Mouse (Mus musculus) midbrain, embryonic 15.5 days (tissue): ENCODE results near the gene Olfr1425. TPM values are rescaled to one million over a fixed set of nuclear protein-coding genes. Genes with fewer than 3 reads are reported as not detected.

Experiments used
- ATAC-seq: fragments of 200-750 bp; cut with Nextera tagmentation; replicated peaks from 2 replicates; pipeline ENCODE4 v1.8.0; 2017; ENCODE audit warnings: moderate TSS enrichment
- H3K27ac ChIP-seq: fragments of 300-500 bp; sonication (generic); 2 replicates; pipeline ENCODE4 v1.5.1; 2015; ENCODE audit warnings: mild to moderate bottlenecking, inconsistent platforms
- H3K27me3 ChIP-seq: fragments of 300-500 bp; sonication (generic); replicated peaks from 2 replicates; pipeline ENCODE4 v1.6.1; 2015; ENCODE audit warnings: inconsistent platforms
- H3K36me3 ChIP-seq: fragments of 300-500 bp; sonication (generic); replicated peaks from 2 replicates; pipeline ENCODE4 v1.6.1; 2015; ENCODE audit warnings: inconsistent platforms
- H3K4me1 ChIP-seq: fragments of 300-500 bp; sonication (generic); 2 replicates; pipeline ENCODE4 v1.6.1; 2015; ENCODE audit warnings: inconsistent platforms
- H3K4me2 ChIP-seq: fragments of 300-500 bp; sonication (generic); 2 replicates; pipeline ENCODE4 v1.6.1; 2015; ENCODE audit warnings: inconsistent platforms, mild to moderate bottlenecking, moderate library complexity
- H3K4me3 ChIP-seq: fragments of 300-500 bp; sonication (generic); 2 replicates; pipeline ENCODE4 v1.5.1; 2015; ENCODE audit warnings: mild to moderate bottlenecking, inconsistent platforms
- H3K9ac ChIP-seq: fragments of 300-500 bp; sonication (generic); 2 replicates; pipeline ENCODE4 v1.6.1; 2015; ENCODE audit warnings: mild to moderate bottlenecking, inconsistent platforms
- H3K9me3 ChIP-seq: fragments of 300-500 bp; sonication (generic); 2 replicates; pipeline ENCODE4 v1.6.1; 2016; ENCODE audit warnings: inconsistent platforms
- WGBS: fragments of 180-500 bp; shearing (Covaris S2); methylation state at CpG from one replicate; pipeline ENCODE4 v1.1.7; 2015; ENCODE audit warnings: mixed read lengths; 5-methylcytosine and 5-hydroxymethylcytosine counted together
- polyA plus RNA-seq: library from polyadenylated mRNA; unstranded; fragments of >200 nt; fragmentation: Nextera tagmentation; extraction: Ambion mirVana; gene quantifications from 2 replicates; pipeline ENCODE4 v1.2.1, GENCODE M21; 2015

The Olfr1425 gene
- polyA plus RNA-seq, 1 experiment from 2014 or later: not detected

- H3K4me3 ChIP-seq: no peak overlapping the region
- H3K36me3 ChIP-seq: no peaks in the 10 kb centered on the region
- H3K4me2 ChIP-seq: no peak overlapping the region
- no peak overlapping the region for H3K9ac ChIP-seq
- no peaks in the 10 kb centered on the region for H3K4me1 ChIP-seq
- no peaks in the 10 kb centered on the region for H3K9me3 ChIP-seq
- H3K27me3 ChIP-seq: no peaks in the 10 kb centered on the region
- no peak for ATAC-seq
- H3K27ac ChIP-seq: no peak overlapping the region
These were observed 39.8 kb downstream of the Olfr1425 start for GRCm38 (mm10) chr19:12037727-12038126.

DNA sequence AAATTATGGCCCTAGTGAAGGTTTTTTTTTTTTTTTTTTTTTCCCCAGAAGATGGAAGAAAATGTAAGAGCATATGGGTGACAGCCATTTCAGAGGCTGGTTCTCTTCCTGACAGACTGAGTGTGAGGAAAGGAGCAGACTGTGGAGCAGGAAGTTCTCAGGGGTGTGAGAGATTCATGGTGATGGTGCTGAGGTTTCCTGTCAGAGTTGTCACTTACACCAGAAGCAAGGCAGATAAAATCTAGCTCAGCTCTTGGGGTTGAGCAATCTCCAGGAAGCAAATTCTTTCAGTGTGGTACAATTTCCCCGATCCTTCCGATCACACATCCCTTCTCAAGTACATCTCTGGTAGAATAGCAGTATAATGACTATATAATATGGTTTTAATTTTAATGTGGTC lies 50.9 kb downstream of the Olfr1425 start:
- ATAC-seq: no peak
- 83% methylated on average over 2 of the region's 2 CpGs for whole genome bisulfite sequencing

GRCm38 (mm10) chr19:12025333-12025732 lies 52.2 kb downstream of the Olfr1425 start:
- H3K4me3 ChIP-seq: no peak overlapping the region
- no peaks in the 10 kb centered on the region for H3K27me3 ChIP-seq
- H3K9me3 ChIP-seq: no peaks in the 10 kb centered on the region
- WGBS: 96% methylated on average over 3 of the region's 3 CpGs
- H3K4me2 ChIP-seq: no peak overlapping the region
- H3K4me1 ChIP-seq: no peaks in the 10 kb centered on the region
- H3K27ac ChIP-seq: no peak overlapping the region
- ATAC-seq: no peak
- no peak overlapping the region for H3K9ac ChIP-seq
- H3K36me3 ChIP-seq: no peaks in the 10 kb centered on the region

More for the DNA sequence above, 50.9 kb downstream of the Olfr1425 start:
- no peaks in the 10 kb centered on the region for H3K4me1 ChIP-seq
- no peaks in the 10 kb centered on the region for H3K27me3 ChIP-seq
- H3K4me2 ChIP-seq: no peak overlapping the region
- H3K9me3 ChIP-seq: no peaks in the 10 kb centered on the region
- H3K4me3 ChIP-seq: no peak overlapping the region
- H3K36me3 ChIP-seq: no peaks in the 10 kb centered on the region
- no peak overlapping the region for H3K27ac ChIP-seq
- H3K9ac ChIP-seq: no peak overlapping the region

- no peaks in the 10 kb centered on the region for H3K4me1 ChIP-seq
- H3K4me3 ChIP-seq: no peak overlapping the region
- no peaks in the 10 kb centered on the region for H3K36me3 ChIP-seq
- H3K9me3 ChIP-seq: no peaks in the 10 kb centered on the region
- no peak overlapping the region for H3K27ac ChIP-seq
- no peaks in the 10 kb centered on the region for H3K27me3 ChIP-seq
- WGBS: 83% methylated on average over 4 of the region's 4 CpGs
- H3K9ac ChIP-seq: no peak overlapping the region
- H3K4me2 ChIP-seq: no peak overlapping the region
- no peak for ATAC-seq
These were observed 53.4 kb downstream of the Olfr1425 start for GRCm38 (mm10) chr19:12024149-12024548.

Other genes with a start within 250 kb of the Olfr1425 start
- 0.09 TPM in 1 of 2 replicates, not detected in the other for gene Olfr1417, start 238.5 kb downstream of the Olfr1425 start, polyA plus RNA-seq
- not detected in 2 replicates for gene Olfr1418, start 216.7 kb downstream of the Olfr1425 start, polyA plus RNA-seq
- gene Olfr1419, start 202.6 kb downstream of the Olfr1425 start, polyA plus RNA-seq: 0.05 TPM in 1 of 2 replicates, not detected in the other
- 0.08 TPM in 1 of 2 replicates, not detected in the other for gene Olfr1420, start 191.2 kb downstream of the Olfr1425 start, polyA plus RNA-seq
- 17.5 and 19.1 TPM in 2 replicates for gene Patl1, start 165.3 kb downstream of the Olfr1425 start, polyA plus RNA-seq
- gene Osbp, start 111.8 kb downstream of the Olfr1425 start, polyA plus RNA-seq: 3.9 and 4.0 TPM in 2 replicates
- not detected in 2 replicates for gene Olfr1423, start 36.4 kb downstream of the Olfr1425 start, polyA plus RNA-seq
- not detected in 2 replicates for gene Olfr1424, start 15.0 kb downstream of the Olfr1425 start, polyA plus RNA-seq
- not detected in 2 replicates for gene Olfr1426, start 14.3 kb upstream of the Olfr1425 start, polyA plus RNA-seq
- gene Olfr1427, start 25.6 kb upstream of the Olfr1425 start, polyA plus RNA-seq: not detected in 2 replicates
- not detected in 2 replicates for gene Olfr1428, start 38.2 kb upstream of the Olfr1425 start, polyA plus RNA-seq
- not detected in 2 replicates for gene Olfr76, start 45.5 kb upstream of the Olfr1425 start, polyA plus RNA-seq
- gene Olfr1555-ps1, start 92.4 kb upstream of the Olfr1425 start, polyA plus RNA-seq: not detected in 2 replicates
- not detected in 2 replicates for gene Olfr1431, start 122.9 kb upstream of the Olfr1425 start, polyA plus RNA-seq
- gene Olfr1432, start 154.9 kb upstream of the Olfr1425 start, polyA plus RNA-seq: not detected in 2 replicates
- not detected in 2 replicates for gene Olfr262, start 163.9 kb upstream of the Olfr1425 start, polyA plus RNA-seq
- not detected in 2 replicates for gene Olfr235, start 183.3 kb upstream of the Olfr1425 start, polyA plus RNA-seq
- not detected in 2 replicates for gene Olfr1434, start 202.1 kb upstream of the Olfr1425 start, polyA plus RNA-seq
- not detected in 2 replicates for gene Olfr1436, start 221.4 kb upstream of the Olfr1425 start, polyA plus RNA-seq
- not detected in 2 replicates for gene Olfr1437, start 247.4 kb upstream of the Olfr1425 start, polyA plus RNA-seq